Mouse (Mus musculus) forebrain, postnatal 0 days (tissue): ENCODE results near the gene Gbp9. TPM values are rescaled to one million over a fixed set of nuclear protein-coding genes. Genes with fewer than 3 reads are reported as not detected.
"Not testable (repeated sequence)": the region's sequence is repeated elsewhere in the genome, so short reads cannot be mapped to it uniquely, and the experiment has no call there.

Experiments
- ATAC-seq: fragments of 200-750 bp; cut with Nextera tagmentation; 2 replicates; pipeline ENCODE4 v1.8.0; 2017; ENCODE audit warnings: mild to moderate bottlenecking, moderate library complexity
- DNase-seq: peaks from one replicate; pipeline ENCODE4 v3.0.0-alpha.2; 2015
- H3K27ac ChIP-seq: fragments of 300-500 bp; sonication (generic); 2 replicates; pipeline ENCODE4 v1.5.1; 2014; ENCODE audit warnings: low read depth, mild to moderate bottlenecking, antibody characterized with exemption, low read length, moderate library complexity, mixed read lengths
- H3K27me3 ChIP-seq: fragments of 300-500 bp; sonication (generic); 2 replicates; pipeline ENCODE4 v1.6.1; 2014; ENCODE audit warnings: mild to moderate bottlenecking, low read length, mixed read lengths; ENCODE audit not compliant: insufficient read depth
- H3K36me3 ChIP-seq: fragments of 300-500 bp; sonication (generic); 2 replicates; pipeline ENCODE4 v1.6.1; 2014; ENCODE audit warnings: mild to moderate bottlenecking, moderate library complexity; ENCODE audit not compliant: insufficient read depth
- H3K4me1 ChIP-seq: fragments of 300-500 bp; sonication (generic); 2 replicates; pipeline ENCODE4 v1.6.1; 2014; ENCODE audit warnings: antibody characterized with exemption; ENCODE audit not compliant: insufficient read depth
- H3K4me2 ChIP-seq: fragments of 300-500 bp; sonication (generic); 2 replicates; pipeline ENCODE4 v1.6.1; 2014; ENCODE audit warnings: low read depth, mild to moderate bottlenecking, moderate library complexity
- H3K4me3 ChIP-seq: fragments of 300-500 bp; sonication (generic); 2 replicates; pipeline ENCODE4 v1.5.1; 2014; ENCODE audit warnings: low read depth, low read length, mixed read lengths
- H3K9ac ChIP-seq: fragments of 300-500 bp; sonication (generic); 2 replicates; pipeline ENCODE4 v1.6.1; 2014; ENCODE audit warnings: mild to moderate bottlenecking
- H3K9me3 ChIP-seq: fragments of 300-500 bp; sonication (generic); 2 replicates; pipeline ENCODE4 v1.6.1; 2016; ENCODE audit warnings: low read length
- CTCF ChIP-seq: sonication (generic); IDR thresholded peaks from 2 replicates; pipeline ENCODE4 v1.5.1; 2016; ENCODE audit warnings: antibody characterized with exemption, control low read depth, low read depth
- WGBS: fragments of 180-500 bp; shearing (Covaris S2); extraction: QIAGEN DNeasy Blood & Tissue Kit; methylation state at CpG from one replicate; pipeline ENCODE4 v1.1.7; 2014; 5-methylcytosine and 5-hydroxymethylcytosine counted together
- polyA plus RNA-seq: library from polyadenylated mRNA; unstranded; fragments of >200 nt; fragmentation: Nextera tagmentation; extraction: Ambion mirVana; gene quantifications from 2 replicates; pipeline ENCODE4 v1.2.1, GENCODE M21; 2015
- total RNA-seq: library from RNA; depleted of rRNA; stranded (reverse); fragments of >200 nt; gene quantifications from 2 replicates; pipeline ENCODE4 v1.2.3, GENCODE M21; 2014; rRNA removed

The Gbp9 gene
- total RNA-seq (1.9 and 2.6 TPM in 2 replicates), polyA plus RNA-seq (1.1 TPM in 2 replicates)

DNA sequence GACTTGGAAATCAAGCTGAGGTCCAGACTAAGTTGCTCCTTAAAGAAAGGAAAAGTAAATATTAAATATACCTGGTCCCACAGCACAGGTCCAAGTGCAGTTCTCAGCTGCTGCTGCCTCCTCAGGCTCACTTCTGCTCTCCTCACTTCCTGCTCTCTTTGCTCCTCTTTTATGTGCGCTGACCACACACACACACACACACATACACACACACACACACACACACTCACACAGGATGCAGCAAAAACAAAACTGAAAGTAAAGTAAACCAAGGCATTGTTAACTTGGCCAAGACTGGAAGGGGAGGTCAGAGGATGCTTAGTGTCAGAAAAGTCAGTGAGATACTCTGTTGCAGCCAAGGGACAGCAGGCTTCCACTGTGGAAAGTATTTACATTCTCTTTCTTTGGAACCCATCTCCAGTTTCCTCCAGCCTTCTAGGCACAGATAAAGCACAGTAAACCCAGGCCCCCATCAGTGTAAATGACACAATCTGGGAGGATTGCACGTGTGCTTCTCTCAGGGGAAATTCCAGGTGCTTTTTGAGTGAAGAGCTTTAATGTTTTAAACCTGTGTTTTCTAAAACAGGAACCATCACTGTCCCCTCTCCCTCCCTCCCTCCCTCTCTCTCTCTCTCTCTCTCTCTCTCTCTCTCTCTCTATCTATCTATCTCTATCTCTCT lies at the start of gene Gbp9, which contains the start of the genes Gbp8 and Gbp4:
TSS of gene Gbp9 (minus strand) at position 131 of the 680 bp plus-strand sequence.
TSS of gene Gbp8 (minus strand) at position 132 of the 680 bp plus-strand sequence.
TSS of gene Gbp4 (minus strand) at position 178 of the 680 bp plus-strand sequence.
- H3K36me3 ChIP-seq, ATAC-seq, H3K9me3 ChIP-seq, H3K27me3 ChIP-seq, H3K4me2 ChIP-seq, H3K9ac ChIP-seq, H3K27ac ChIP-seq, DNase-seq, H3K4me3 ChIP-seq, H3K4me1 ChIP-seq: not testable (repeated sequence)
- WGBS, result 27% methylated on average over 2 of the region's 2 CpGs

DNA sequence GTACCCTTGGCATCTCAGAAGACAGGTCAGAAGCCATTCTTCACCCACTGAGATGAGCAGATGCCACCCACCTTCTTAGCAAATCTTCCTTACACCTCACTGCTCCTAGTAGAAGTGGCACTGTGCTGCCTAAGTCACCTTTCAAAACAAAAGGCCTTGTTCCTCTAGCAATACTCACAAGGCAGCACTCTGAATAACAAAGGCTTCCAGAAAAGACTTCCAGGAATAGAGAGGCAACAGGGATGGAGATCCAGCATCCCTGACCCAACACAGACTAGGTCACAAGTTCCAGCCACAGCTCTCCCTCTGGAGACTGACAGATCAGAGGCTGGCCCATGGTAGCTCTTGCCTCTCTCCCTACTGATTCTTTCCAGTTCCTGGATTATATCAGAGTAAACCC lies 42.1 kb upstream of the Gbp9 start:
- Histone ChIP-seq H3K9ac (no peak overlapping the region), H3K4me1 (no peaks in the 10 kb centered on the region), H3K27ac (no peak overlapping the region), H3K36me3 (no peaks in the 10 kb centered on the region), H3K4me3 (no peak overlapping the region), H3K9me3 (no peaks in the 10 kb centered on the region), H3K4me2 (no peak overlapping the region), H3K27me3 (no peaks in the 10 kb centered on the region)
- ATAC-seq (no peak), DNase-seq (no peak)
- no peak for TF ChIP-seq CTCF

DNA sequence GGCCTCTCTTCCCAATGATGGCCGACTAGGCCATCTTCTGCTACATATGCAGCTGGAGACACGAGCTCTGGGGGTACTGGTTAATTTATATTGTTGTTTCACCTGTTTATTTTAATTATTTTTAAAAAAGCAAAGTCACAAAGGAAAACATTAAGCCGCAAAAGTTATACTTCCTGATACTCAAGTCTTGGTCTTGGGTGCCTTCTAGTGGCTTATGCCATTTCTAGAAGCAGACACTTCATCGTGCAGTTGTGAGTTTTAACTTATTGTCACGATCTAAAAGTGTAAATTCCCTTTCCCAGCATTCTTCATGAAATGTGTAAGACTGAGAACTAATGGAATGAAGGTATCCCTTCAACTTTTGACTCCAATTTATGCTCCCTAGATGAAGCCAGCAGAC lies 17.2 kb upstream of the Gbp9 start:
- Histone ChIP-seq H3K27me3 (no peaks in the 10 kb centered on the region), H3K4me2 (no peak overlapping the region), H3K4me1 (no peaks in the 10 kb centered on the region), H3K36me3 (no peaks in the 10 kb centered on the region), H3K4me3 (no peak overlapping the region), H3K27ac (no peak overlapping the region), H3K9ac (no peak overlapping the region), H3K9me3 (no peaks in the 10 kb centered on the region)
- WGBS, result 80% methylated on average over 5 of the region's 5 CpGs
- no peak for TF ChIP-seq CTCF
- DNase-seq, result no peak
- no peak for ATAC-seq

DNA sequence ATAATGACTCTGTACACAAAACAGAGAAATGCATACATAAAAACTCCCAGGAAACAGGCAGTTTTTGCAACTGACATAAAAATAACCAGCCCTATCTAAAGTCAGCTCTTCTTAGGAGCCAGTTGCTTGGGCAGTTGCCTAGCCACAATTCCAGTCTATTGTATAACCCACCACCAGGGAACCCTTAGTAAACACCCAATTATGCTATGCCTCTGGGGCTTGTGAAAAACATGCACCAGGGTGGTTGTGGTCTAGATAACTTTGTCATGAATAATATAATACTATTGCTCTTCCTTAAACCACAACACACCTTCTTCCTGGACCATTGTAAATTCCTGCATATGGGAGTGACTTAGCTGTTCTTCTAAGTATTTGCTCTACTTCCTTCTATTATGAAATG lies 14.7 kb upstream of the Gbp9 start:
- Histone ChIP-seq H3K4me2 (no peak overlapping the region), H3K27me3 (no peaks in the 10 kb centered on the region), H3K4me3 (no peak overlapping the region), H3K4me1 (no peaks in the 10 kb centered on the region), H3K9me3 (no peaks in the 10 kb centered on the region), H3K9ac (no peak overlapping the region), H3K27ac (no peak overlapping the region), H3K36me3 (no peaks in the 10 kb centered on the region)
- DNase-seq, result no peak
- ATAC-seq, result no peak
- no peak for TF ChIP-seq CTCF

DNA sequence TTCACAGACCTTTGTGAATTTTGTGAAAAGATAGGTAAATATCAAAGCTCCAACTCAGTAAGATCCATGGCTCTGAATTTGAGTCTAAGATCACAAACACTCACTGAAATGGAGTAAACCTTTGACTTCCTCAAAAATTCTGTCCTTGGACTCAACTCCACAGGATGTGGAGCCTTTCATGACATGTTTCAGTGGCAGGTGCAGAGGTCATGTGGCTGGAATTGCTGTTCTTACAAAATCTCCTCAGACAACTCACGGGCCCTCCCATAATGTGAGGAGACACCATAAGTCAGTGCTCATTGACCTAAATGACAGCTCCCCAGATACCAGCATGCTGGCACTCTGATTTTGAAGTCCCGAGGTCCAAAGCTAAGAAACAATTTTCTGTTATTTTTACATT lies 8.7 kb upstream of the Gbp9 start:
- WGBS, result 83% methylated on average over 2 of the region's 2 CpGs
- not testable (repeated sequence) for H3K9me3 ChIP-seq, H3K4me2 ChIP-seq, H3K4me1 ChIP-seq, DNase-seq, H3K27me3 ChIP-seq, H3K27ac ChIP-seq, ATAC-seq, H3K9ac ChIP-seq, H3K36me3 ChIP-seq, H3K4me3 ChIP-seq

DNA sequence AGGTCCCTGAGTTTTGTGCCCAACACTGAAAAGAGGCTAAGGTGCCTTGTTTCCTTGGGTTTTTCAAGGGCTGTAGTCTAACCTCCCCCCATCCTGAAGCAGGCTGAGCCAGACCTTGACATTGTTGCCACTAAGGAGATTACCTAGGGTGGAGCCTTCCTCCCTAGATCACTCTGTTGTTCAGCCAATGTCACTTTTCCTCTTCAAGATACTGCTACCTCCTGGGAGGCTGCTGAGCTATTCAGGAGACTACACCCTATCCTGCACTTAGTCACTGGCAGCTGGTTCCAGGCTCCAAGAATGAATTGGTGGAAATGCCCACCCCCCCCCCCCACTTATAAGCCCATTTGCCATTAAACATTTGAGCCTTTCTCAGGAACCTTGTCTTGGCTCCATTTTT lies 7.1 kb upstream of the Gbp9 start:
- Histone ChIP-seq H3K4me1 (no peaks in the 10 kb centered on the region), H3K4me3 (no peak overlapping the region), H3K36me3 (no peaks in the 10 kb centered on the region), H3K27me3 (no peaks in the 10 kb centered on the region), H3K9me3 (no peaks in the 10 kb centered on the region), H3K27ac (no peak overlapping the region), H3K9ac (no peak overlapping the region), H3K4me2 (no peak overlapping the region)
- DNase-seq, result no peak
- no peak for ATAC-seq
- TF ChIP-seq CTCF, result no peak

DNA sequence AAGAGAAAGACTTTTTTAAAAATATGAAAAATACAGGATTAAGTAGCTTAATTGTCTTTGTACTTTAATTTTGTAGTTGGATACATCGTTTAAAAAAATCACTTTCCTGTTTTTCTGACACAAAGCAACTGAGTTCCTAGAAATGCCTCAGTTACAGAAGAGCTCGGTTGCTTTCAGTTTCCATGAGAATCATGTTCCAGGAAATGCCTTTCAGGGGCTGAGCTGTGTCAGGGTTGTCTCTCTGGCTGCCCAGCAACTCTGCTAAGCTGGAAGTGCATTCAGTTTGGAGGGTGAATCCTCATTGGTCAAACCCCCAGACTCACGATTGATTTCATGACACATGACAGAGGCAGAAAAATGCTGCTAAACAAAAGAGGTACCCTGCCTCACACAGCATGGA lies 6.4 kb upstream of the Gbp9 start:
- not testable (repeated sequence) for H3K9me3 ChIP-seq, H3K27ac ChIP-seq, H3K36me3 ChIP-seq, H3K4me2 ChIP-seq, ATAC-seq, H3K4me3 ChIP-seq, DNase-seq, H3K4me1 ChIP-seq, H3K9ac ChIP-seq, H3K27me3 ChIP-seq
- WGBS, result 58% methylated on average over 3 of the region's 3 CpGs

DNA sequence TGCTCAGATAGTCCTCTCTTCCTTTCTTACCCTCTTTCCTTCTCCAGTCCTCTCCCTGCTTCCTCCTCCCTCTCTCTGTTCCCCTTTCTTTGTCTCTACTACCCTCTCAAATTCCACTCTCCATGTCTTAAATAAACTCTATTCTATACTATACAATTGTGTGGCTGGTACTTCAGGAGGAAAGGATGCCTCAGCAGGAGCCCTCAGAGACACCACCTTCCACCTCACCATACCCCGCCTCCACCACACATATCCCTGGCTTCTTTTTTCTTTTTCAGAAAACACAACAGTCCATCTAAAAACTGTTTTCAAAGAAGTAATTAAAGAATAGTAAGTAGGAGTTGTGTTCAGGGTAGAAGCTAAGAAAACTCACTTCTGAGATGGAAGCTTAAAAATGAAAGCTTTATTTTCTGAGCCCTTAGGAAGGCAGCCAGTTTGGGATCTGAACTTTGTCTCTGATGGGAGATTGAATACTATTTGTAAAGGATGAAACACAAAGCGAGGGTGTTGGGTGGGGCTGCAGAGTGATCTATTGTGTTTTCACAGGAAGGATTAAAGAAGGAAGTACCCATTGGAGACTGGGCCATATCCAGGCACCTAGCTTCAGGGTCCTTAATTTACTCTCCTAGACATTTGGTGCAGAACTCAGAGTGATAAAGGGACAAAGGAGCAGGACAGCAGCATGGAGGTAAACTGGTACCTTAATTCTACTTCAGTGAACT lies 911 bp upstream of the Gbp9 start:
- DNase-seq, H3K4me1 ChIP-seq, H3K27ac ChIP-seq, H3K36me3 ChIP-seq, H3K27me3 ChIP-seq, H3K9ac ChIP-seq, H3K4me3 ChIP-seq, ATAC-seq, H3K4me2 ChIP-seq, H3K9me3 ChIP-seq: not testable (repeated sequence)
- WGBS, result 33% methylated on average over 2 of the region's 2 CpGs
